Mouse (Mus musculus) intestine, postnatal 0 days (tissue): ENCODE measurements around the gene Adamts7. TPM values are rescaled to one million over a fixed set of nuclear protein-coding genes. Genes with fewer than 3 reads are reported as not detected.
A peak's percentile ranks its signal among the peaks of the same experiment; 100 is the strongest.

ENCODE experiments used
- ATAC-seq: fragments of 200-750 bp; cut with Nextera tagmentation; 2 replicates; pipeline ENCODE4 v1.8.0; 2017; ENCODE audit warnings: mild to moderate bottlenecking, moderate TSS enrichment, moderate library complexity
- H3K27ac ChIP-seq: fragments of 300-500 bp; sonication (generic); 2 replicates; pipeline ENCODE4 v1.5.1; 2014; ENCODE audit warnings: mild to moderate bottlenecking, low read depth, low read length, moderate library complexity
- H3K27me3 ChIP-seq: fragments of 300-500 bp; sonication (generic); replicated peaks from 2 replicates; pipeline ENCODE4 v1.6.1; 2014; ENCODE audit warnings: low read length, mixed read lengths; ENCODE audit not compliant: control insufficient read depth, insufficient read depth
- H3K36me3 ChIP-seq: fragments of 300-500 bp; sonication (generic); 2 replicates; pipeline ENCODE4 v1.6.1; 2014; ENCODE audit warnings: mild to moderate bottlenecking, moderate library complexity; ENCODE audit not compliant: control insufficient read depth, insufficient read depth
- H3K4me1 ChIP-seq: fragments of 300-500 bp; sonication (generic); replicated peaks from 2 replicates; pipeline ENCODE4 v1.6.1; 2014; ENCODE audit warnings: antibody characterized with exemption, low read length, mixed read lengths; ENCODE audit not compliant: control insufficient read depth, insufficient read depth
- H3K4me2 ChIP-seq: fragments of 300-500 bp; sonication (generic); replicated peaks from 2 replicates; pipeline ENCODE4 v1.6.1; 2014; ENCODE audit warnings: low read depth, mild to moderate bottlenecking, moderate library complexity
- H3K4me3 ChIP-seq: fragments of 300-500 bp; sonication (generic); 2 replicates; pipeline ENCODE4 v1.5.1; 2014; ENCODE audit warnings: low read depth, low read length
- H3K9ac ChIP-seq: fragments of 300-500 bp; sonication (generic); 2 replicates; pipeline ENCODE4 v1.6.1; 2014; ENCODE audit warnings: mild to moderate bottlenecking, low read depth, low read length
- H3K9me3 ChIP-seq: fragments of 300-500 bp; sonication (generic); 2 replicates; pipeline ENCODE4 v1.6.1; 2016; ENCODE audit warnings: mixed run types; ENCODE audit not compliant: control insufficient read depth
- CTCF ChIP-seq: sonication (generic); IDR thresholded peaks from 2 replicates; pipeline ENCODE4 v1.5.1; 2016; ENCODE audit warnings: low read depth, mild to moderate bottlenecking, control low read depth, antibody characterized with exemption, moderate library complexity
- WGBS: fragments of 180-500 bp; shearing (Covaris S2); extraction: QIAGEN DNeasy Blood & Tissue Kit; methylation state at CpG from one replicate; pipeline ENCODE4 v1.1.7; 2014; 5-methylcytosine and 5-hydroxymethylcytosine counted together
- polyA plus RNA-seq: library from polyadenylated mRNA; unstranded; fragments of >200 nt; fragmentation: Nextera tagmentation; extraction: Ambion mirVana; gene quantifications from 2 replicates; pipeline ENCODE4 v1.2.1, GENCODE M21; 2015

Adamts7 gene
- polyA plus RNA-seq: 2.5 TPM in 2 replicates

- H3K27me3 ChIP-seq: peaks cover 25% of the 10 kb centered on the region
- H3K36me3 ChIP-seq: no peaks in the 10 kb centered on the region
- ATAC-seq: peak; percentile 59
- H3K4me1 ChIP-seq: no peaks in the 10 kb centered on the region
- under 1% methylated on average over 51 of the region's 60 CpGs for WGBS
- H3K4me3 ChIP-seq: peak within 1 kb of the TSS; percentile 65
- H3K27ac ChIP-seq: 0 out of 2 replicates have a peak within 1 kb of the TSS, but pooled peaks have one; percentile 21
- TF ChIP-seq CTCF: no peak
- H3K4me2 ChIP-seq: peak within 1 kb of the TSS; percentile 99
- H3K9ac ChIP-seq: peak within 1 kb of the TSS; percentile 61
- H3K9me3 ChIP-seq: no peaks in the 10 kb centered on the region
Measured at GRCm38 (mm10) chr9:90162926-90163748, at the start of gene Adamts7. Gene Adamts7 (plus strand): TSS chr9:90163069.

- H3K4me3 ChIP-seq: peak overlapping the region; percentile 99
- no peak for ATAC-seq
- peaks cover 3% of the 10 kb centered on the region; the same call in 1 of the 2 replicates for H3K36me3 ChIP-seq
- H3K27me3 ChIP-seq: no peaks in the 10 kb centered on the region
- H3K9me3 ChIP-seq: no peaks in the 10 kb centered on the region
- H3K4me1 ChIP-seq: no peaks in the 10 kb centered on the region
- no peak for TF ChIP-seq CTCF
- peak overlapping the region; percentile 99 for H3K27ac ChIP-seq
- under 1% methylated on average over 13 of the region's 13 CpGs for WGBS
- H3K4me2 ChIP-seq: peak overlapping the region; percentile 78
- peak overlapping the region; percentile 95 for H3K9ac ChIP-seq
Measured at GRCm38 (mm10) chr9:90113151-90113550, 49.7 kb upstream of the Adamts7 start.

GRCm38 (mm10) chr9:90113651-90114566 lies 49.0 kb upstream of the Adamts7 start:
- no peaks in the 10 kb centered on the region for H3K27me3 ChIP-seq
- H3K9me3 ChIP-seq: no peaks in the 10 kb centered on the region
- peak; percentile 85 for TF ChIP-seq CTCF
- WGBS: under 1% methylated on average over 82 of the region's 82 CpGs
- peak overlapping the region; percentile 99 for H3K27ac ChIP-seq
- H3K4me1 ChIP-seq: no peaks in the 10 kb centered on the region
- peaks cover 3% of the 10 kb centered on the region; the same call in 1 of the 2 replicates for H3K36me3 ChIP-seq
- H3K4me2 ChIP-seq: peak overlapping the region; percentile 78
- peak overlapping the region; percentile 95 for H3K9ac ChIP-seq
- peak overlapping the region; percentile 99 for H3K4me3 ChIP-seq
- ATAC-seq: peak; percentile 65

DNA sequence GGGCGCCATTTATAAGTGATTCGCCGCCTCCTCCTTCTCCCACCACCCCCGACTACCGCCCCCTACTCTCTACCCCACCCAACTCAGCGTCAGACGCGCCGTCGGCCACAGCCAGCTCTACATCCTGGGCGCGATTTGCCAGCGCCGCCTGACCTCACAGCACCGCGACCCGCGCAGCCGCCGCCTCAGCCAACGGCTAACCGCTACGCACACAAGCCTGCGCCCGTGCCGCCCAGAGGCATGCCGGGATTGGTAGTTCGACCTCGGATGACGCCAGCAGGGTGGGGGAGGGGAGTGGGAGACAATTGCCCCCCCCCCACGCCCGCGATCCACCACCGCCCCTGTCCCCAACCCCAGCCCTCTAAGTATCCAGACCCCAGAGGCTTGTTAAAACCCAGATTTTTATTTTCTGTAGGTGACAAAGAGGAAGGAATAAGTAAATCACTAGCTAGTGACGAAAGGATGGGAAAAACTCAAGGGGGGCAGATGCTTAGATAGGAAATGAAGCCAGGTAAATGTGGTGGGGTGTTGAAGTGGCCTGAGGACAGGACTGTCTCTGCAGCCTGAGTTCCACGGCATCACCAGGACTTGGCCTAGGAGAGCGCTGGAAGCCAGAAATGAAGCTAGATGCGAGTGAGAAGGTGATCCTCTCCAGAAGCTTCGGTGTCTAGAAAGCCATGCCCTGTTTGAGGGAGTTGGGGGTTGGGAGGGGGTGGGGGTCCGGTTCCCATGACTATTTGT lies 48.1 kb upstream of the Adamts7 start, which contains the start of gene Morf4l1:
Gene Morf4l1, minus strand, starts transcription at position 208 of the 741 bp plus-strand sequence.
- no peaks in the 10 kb centered on the region for H3K36me3 ChIP-seq
- H3K4me3 ChIP-seq: peak within 1 kb of the TSS; percentile 99
- H3K4me1 ChIP-seq: no peaks in the 10 kb centered on the region
- 0 out of 2 replicates have a peak, but pooled peaks have one; percentile 8 for TF ChIP-seq CTCF
- 2% methylated on average over 39 of the region's 40 CpGs for WGBS
- ATAC-seq: peak; percentile 99
- no peaks in the 10 kb centered on the region for H3K27me3 ChIP-seq
- H3K27ac ChIP-seq: peak within 1 kb of the TSS; percentile 99
- no peaks in the 10 kb centered on the region for H3K9me3 ChIP-seq
- peak within 1 kb of the TSS; percentile 78 for H3K4me2 ChIP-seq
- peak within 1 kb of the TSS; percentile 95 for H3K9ac ChIP-seq

- H3K9me3 ChIP-seq: no peaks in the 10 kb centered on the region
- TF ChIP-seq CTCF: no peak
- no peaks in the 10 kb centered on the region for H3K4me1 ChIP-seq
- H3K4me3 ChIP-seq: peak overlapping the region; percentile 99; the same call in 1 of the 2 replicates
- H3K27me3 ChIP-seq: no peaks in the 10 kb centered on the region
- peak overlapping the region; percentile 78 for H3K4me2 ChIP-seq
- H3K36me3 ChIP-seq: no peaks in the 10 kb centered on the region
- no peak for ATAC-seq
- H3K9ac ChIP-seq: no peak overlapping the region
- H3K27ac ChIP-seq: no peak overlapping the region
Measured at GRCm38 (mm10) chr9:90115308-90115700, 47.6 kb upstream of the Adamts7 start.
